Mouse (Mus musculus) left cerebral cortex, adult 11 months (tissue): ENCODE data around the gene Nudt2.
A peak's percentile ranks its signal among the peaks of the same experiment; 100 is the strongest.

Experiments
- DNase-seq: peaks from one replicate; pipeline ENCODE4 v3.0.0; 2022; ENCODE audit warnings: low spot score

The Nudt2 gene

GRCm38 (mm10) chr4:41494378-41494777 lies 29.4 kb downstream of the Nudt2 start:
- no peak for DNase-seq

GRCm38 (mm10) chr4:41495076-41495475 lies 30.1 kb downstream of the Nudt2 start:
- DNase-seq: no peak

GRCm38 (mm10) chr4:41495850-41496249 lies 30.9 kb downstream of the Nudt2 start:
- DNase-seq: no peak

GRCm38 (mm10) chr4:41497046-41497445 lies 32.1 kb downstream of the Nudt2 start:
- DNase-seq: no peak

GRCm38 (mm10) chr4:41497579-41497978 lies 32.6 kb downstream of the Nudt2 start:
- no peak for DNase-seq

GRCm38 (mm10) chr4:41497995-41498845 lies 33.3 kb downstream of the Nudt2 start:
- no peak for DNase-seq

GRCm38 (mm10) chr4:41498921-41499391 lies 34.0 kb downstream of the Nudt2 start:
- no peak for DNase-seq

GRCm38 (mm10) chr4:41499619-41500018 lies 34.7 kb downstream of the Nudt2 start:
- DNase-seq: no peak

GRCm38 (mm10) chr4:41500787-41501186 lies 35.8 kb downstream of the Nudt2 start:
- no peak for DNase-seq

GRCm38 (mm10) chr4:41502171-41502940 lies 37.4 kb downstream of the Nudt2 start:
- DNase-seq: no peak

GRCm38 (mm10) chr4:41502986-41503412 lies 38.0 kb downstream of the Nudt2 start, which contains the start of gene AI464131:
Gene AI464131 (minus strand): TSS chr4:41503076.
- DNase-seq: peak; percentile 92

GRCm38 (mm10) chr4:41504325-41504724 lies 39.4 kb downstream of the Nudt2 start:
- DNase-seq: no peak

GRCm38 (mm10) chr4:41505131-41505551 lies 40.2 kb downstream of the Nudt2 start:
- no peak for DNase-seq

GRCm38 (mm10) chr4:41506156-41506555 lies 41.2 kb downstream of the Nudt2 start:
- no peak for DNase-seq

GRCm38 (mm10) chr4:41506906-41507305 lies 42.0 kb downstream of the Nudt2 start:
- peak; percentile 70 for DNase-seq

- no peak for DNase-seq
Observed at GRCm38 (mm10) chr4:41507326-41507924, 42.5 kb downstream of the Nudt2 start.

- DNase-seq: no peak
Observed at GRCm38 (mm10) chr4:41507998-41508397, 43.0 kb downstream of the Nudt2 start.

GRCm38 (mm10) chr4:41513309-41513708 lies 48.4 kb downstream of the Nudt2 start:
- DNase-seq: no peak

GRCm38 (mm10) chr4:41513714-41514113 lies 48.8 kb downstream of the Nudt2 start:
- DNase-seq: no peak

- no peak for DNase-seq
Observed at GRCm38 (mm10) chr4:41517233-41517632, 52.3 kb downstream of the Nudt2 start, which contains the start of gene 1110017D15Rik. Gene 1110017D15Rik (minus strand): TSS chr4:41517333.

GRCm38 (mm10) chr4:41518349-41518748 lies 53.4 kb downstream of the Nudt2 start:
- DNase-seq: no peak

- DNase-seq: no peak
Observed at GRCm38 (mm10) chr4:41519195-41519594, 54.2 kb downstream of the Nudt2 start.
